Mouse (Mus musculus) ES-E14 (cell line): ENCODE data around the gene Gpam. TPM values are rescaled to one million over a fixed set of nuclear protein-coding genes. Genes with fewer than 3 reads are reported as not detected.

ENCODE experiments used
- DNase-seq: peaks from one replicate; pipeline ENCODE4 v3.0.0-alpha.2; 2013; ENCODE audit warnings: low read depth, low spot score
- H3K27ac ChIP-seq: 2 replicates; pipeline ENCODE4 v1.5.1; 2012; ENCODE audit warnings: low read depth, mild to moderate bottlenecking, low read length, moderate library complexity, mixed read lengths; ENCODE audit not compliant: poor library complexity, insufficient read depth, severe bottlenecking
- H3K36me3 ChIP-seq: 2 replicates; pipeline ENCODE4 v1.6.1; 2012; ENCODE audit warnings: mild to moderate bottlenecking, low read length, moderate library complexity, mixed read lengths; ENCODE audit not compliant: control insufficient read depth, poor library complexity, insufficient read depth, severe bottlenecking
- H3K4me1 ChIP-seq, 2 experiments: fragments of 150-350 bp in 1 of 2; sonication (generic) in 1 of 2; 2 replicates each; pipeline ENCODE4 v1.6.1; 2012; ENCODE audit warnings: low read length in 2 of 2, mild to moderate bottlenecking in 1 of 2, mixed read lengths in 1 of 2; ENCODE audit not compliant: control insufficient read depth in 2 of 2, insufficient read depth in 2 of 2, poor library complexity in 1 of 2
- H3K4me3 ChIP-seq, 2 experiments: fragments of 150-350 bp in 1 of 2; sonication (generic) in 1 of 2; 2 replicates each; pipeline ENCODE4 v1.5.1; 2012; ENCODE audit warnings: low read length in 2 of 2, low read depth in 1 of 2, mild to moderate bottlenecking in 1 of 2, mixed read lengths in 1 of 2; ENCODE audit not compliant: insufficient read depth in 1 of 2, poor library complexity in 1 of 2, severe bottlenecking in 1 of 2
- H3K9ac ChIP-seq: 2 replicates; pipeline ENCODE4 v1.6.1; 2012; ENCODE audit warnings: low read depth, mild to moderate bottlenecking, low read length, mixed read lengths; ENCODE audit not compliant: poor library complexity, insufficient read depth, severe bottlenecking
- H3K9me3 ChIP-seq: fragments of 150-350 bp; sonication (generic); 2 replicates; pipeline ENCODE4 v1.6.1; 2012; ENCODE audit warnings: low read depth, mild to moderate bottlenecking, low read length; ENCODE audit not compliant: control insufficient read depth, insufficient read depth
- CHD2 ChIP-seq: IDR thresholded peaks from 2 replicates; pipeline ENCODE4 v1.6.1; 2014; ENCODE audit warnings: mild to moderate bottlenecking, low read depth, low read length, inconsistent platforms
- HCFC1 ChIP-seq: IDR thresholded peaks from 2 replicates; pipeline ENCODE4 v1.6.1; 2012; ENCODE audit warnings: low read length, inconsistent platforms, borderline replicate concordance; ENCODE audit not compliant: insufficient read depth
- MAFK ChIP-seq: IDR thresholded peaks from 2 replicates; pipeline ENCODE4 v1.6.1; 2014; ENCODE audit warnings: mild to moderate bottlenecking, low read depth, low read length, inconsistent platforms; ENCODE audit not compliant: insufficient read depth
- ZC3H11A ChIP-seq: IDR thresholded peaks from 2 replicates; pipeline ENCODE4 v1.6.1; 2012; ENCODE audit warnings: low read depth, mild to moderate bottlenecking, inconsistent platforms, low read length, borderline replicate concordance
- ZNF384 ChIP-seq: IDR thresholded peaks from 2 replicates; pipeline ENCODE4 v1.6.1; 2012; ENCODE audit warnings: low read depth, low read length, inconsistent platforms
- in situ Hi-C, 2 experiments: fragments of 600-800 bp; cut with MboI; formaldehyde crosslinking; loops; one replicate each; pipeline ENCODE4 v1.15.1; 2025; ENCODE audit warnings: low sequenced_read_pairs in 2 of 2, inconsistent platforms in 1 of 2; ENCODE audit not compliant: unreplicated experiment in 2 of 2
- total RNA-seq: library from RNA; depleted of rRNA; stranded (reverse); fragments of 300-350 nt; gene quantifications from 2 replicates; pipeline ENCODE4 v1.2.3, GENCODE M21; 2012

Gpam gene
- total RNA-seq, 1 experiment = 16.6 TPM

GRCm38 (mm10) chr19:55143391-55144300 is 16.6 kb upstream of the Gpam start:
- Histone ChIP-seq H3K9me3 (no peaks in the 10 kb centered on the region), H3K4me3 (peak overlapping the region in 1 of 2 experiments; percentile 22; a peak in 1 of 4 replicates), H3K9ac (no peak overlapping the region), H3K27ac (peak overlapping the region; percentile 29; the same call in 1 of the 2 replicates), H3K36me3 (no peaks in the 10 kb centered on the region), H3K4me1 (peaks cover 0 to 5% of the 10 kb centered on the region in 2 experiments; a peak in 1 of 4 replicates)
- DNase-seq = peak; percentile 50
- TF ChIP-seq MAFK (no peak), CHD2 (no peak), HCFC1 (no peak), ZNF384 (no peak), ZC3H11A (no peak)
- in situ Hi-C loops = no loop called here

GRCm38 (mm10) chr19:55139301-55139700 is 12.3 kb upstream of the Gpam start:
- no peak for TF ChIP-seq CHD2
- no peak for TF ChIP-seq ZC3H11A
- TF ChIP-seq MAFK = no peak
- no peak for TF ChIP-seq ZNF384
- no peak for TF ChIP-seq HCFC1
- Histone ChIP-seq H3K4me3 (no peak overlapping the region), H3K9ac (no peak overlapping the region), H3K4me1 (peaks cover 0 to 2% of the 10 kb centered on the region in 2 experiments; a peak in 1 of 4 replicates), H3K27ac (no peak overlapping the region), H3K36me3 (no peaks in the 10 kb centered on the region), H3K9me3 (no peaks in the 10 kb centered on the region)
- DNase-seq = no peak
- in situ Hi-C loops = no loop called here

DNA sequence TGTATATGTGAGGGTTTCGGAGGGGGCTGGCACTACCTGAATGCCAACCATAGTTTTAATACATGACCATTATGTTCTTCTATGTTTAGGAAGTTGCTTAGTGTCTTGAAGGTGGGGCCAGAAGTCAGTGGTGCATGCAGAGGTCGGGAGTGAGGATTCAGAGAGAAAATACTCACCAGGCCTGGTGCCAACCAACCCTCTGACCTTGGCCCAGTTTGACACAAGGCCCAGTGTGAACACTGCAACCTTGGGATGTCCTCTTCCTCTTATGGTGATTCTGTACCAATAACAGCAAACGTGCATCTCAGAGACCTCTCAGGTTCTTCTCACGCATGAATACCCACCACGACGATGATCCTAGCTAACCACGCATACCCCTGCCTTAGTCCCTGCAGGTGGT is 11.5 kb upstream of the Gpam start:
- Histone ChIP-seq H3K4me1 (peaks cover 0 to 2% of the 10 kb centered on the region in 2 experiments; a peak in 1 of 4 replicates), H3K27ac (no peak overlapping the region), H3K9me3 (no peaks in the 10 kb centered on the region), H3K4me3 (no peak overlapping the region), H3K36me3 (no peaks in the 10 kb centered on the region), H3K9ac (no peak overlapping the region)
- TF ChIP-seq HCFC1 = no peak
- TF ChIP-seq ZNF384 = no peak
- no peak for TF ChIP-seq CHD2
- TF ChIP-seq ZC3H11A = no peak
- no peak for TF ChIP-seq MAFK
- in situ Hi-C loops = no loop called here
- DNase-seq = no peak

GRCm38 (mm10) chr19:55137884-55138283 is 10.8 kb upstream of the Gpam start:
- no peaks in the 10 kb centered on the region for H3K36me3 ChIP-seq
- no peak overlapping the region for H3K4me3 ChIP-seq
- no peak overlapping the region for H3K9ac ChIP-seq
- TF ChIP-seq ZC3H11A (no peak), CHD2 (no peak), HCFC1 (no peak), ZNF384 (no peak), MAFK (no peak)
- no peaks in the 10 kb centered on the region for H3K9me3 ChIP-seq
- DNase-seq = no peak
- in situ Hi-C loops = no loop called here
- H3K4me1 ChIP-seq = peaks cover 0 to 2% of the 10 kb centered on the region in 2 experiments; a peak in 1 of 4 replicates
- no peak overlapping the region for H3K27ac ChIP-seq
